ENCODE assay signal across 22 mouse cellular contexts in genomic region chr1:72081811-72082210, GRCm38 (mm10).
DNase-seq lines count a peak whose midpoint lies in the region; ATAC-seq lines count a peak whose summit lies in the region.
"Had no signal": no experiment of that assay in that cellular context is flagged by ENCODE, and none has a peak within 500 bp of the region (broad histone marks: within the 10 kb centered on the region; RNA-seq: fewer than 3 reads in every experiment).

No protein-coding gene starts in this region.

- DNase-seq in adrenal gland, adult (ENCODE audit: inconsistent age in 2 of 2, low spot score in 1 of 2) = peak; percentile 74 to 83
- DNase-seq in adrenal gland, postnatal 4 days (ENCODE audit: low spot score in 2 of 2) = no peak
- peak; percentile 30 for DNase-seq in ovary, postnatal 36 days (ENCODE audit: low spot score)
- DNase-seq in ovary, postnatal 14 days (ENCODE audit: low spot score) = no peak
- peak; percentile 46 to 76 for DNase-seq in adrenal gland, postnatal 36 days
- no peak for DNase-seq in left cerebral cortex, adult 11 months (ENCODE audit: low spot score)
- DNase-seq: cerebellum, adult 18-20 months; cerebellum, postnatal 10 days; gastrocnemius, postnatal 14 days; heart, postnatal 36 days; kidney, postnatal 25 days; liver, embryonic 13.5 days; lung, adult 18-20 months; lung, postnatal 4 days; right cerebral cortex, postnatal 25 days; thymus, adult 18-20 months; thymus, postnatal 4 days had no signal

- no peak for ATAC-seq in erythroblast, adult 5-6 weeks (replicated peaks; ENCODE audit: low FRiP score, poor library complexity, severe bottlenecking)
- ATAC-seq: activated CD4-positive, CD25-positive, alpha-beta regulatory T cell, adult 4 months; forebrain, embryonic 13.5 days; intestine, embryonic 16.5 days; lung, postnatal 0 days had no signal

Comparison
In these comparisons a context has a peak if more than half of its experiments do, and no peak if none do; other contexts are left out.
1. DNase-seq: peak in adrenal gland, adult (2 of 2), ovary, postnatal 36 days (single experiment) and adrenal gland, postnatal 36 days (2 of 2); none in adrenal gland, postnatal 4 days (0 of 2), ovary, postnatal 14 days (single experiment) and left cerebral cortex, adult 11 months (single experiment).